Comparison of ENCODE assay signal across 7 mouse cellular contexts in the genomic region with DNA sequence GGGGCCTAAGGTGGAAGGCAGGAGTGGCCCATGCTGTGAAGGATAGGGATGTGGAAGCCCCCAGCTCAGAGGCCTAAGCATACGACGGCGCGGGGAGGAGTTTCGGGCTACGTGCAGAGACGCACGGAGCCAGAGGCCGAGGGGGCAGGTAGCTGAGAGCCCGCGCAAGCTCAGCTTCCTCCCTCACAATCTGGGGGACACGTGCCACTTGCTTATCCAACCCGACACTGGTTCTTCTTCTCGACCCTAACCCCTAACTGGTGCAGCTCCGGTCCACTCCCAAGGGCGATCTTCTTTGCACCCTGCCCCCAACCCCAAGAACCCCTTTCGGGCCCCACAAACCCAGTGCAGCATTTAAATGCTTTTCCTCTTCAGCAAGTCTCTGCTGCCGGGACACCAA. TPM values are rescaled to one million over a fixed set of nuclear protein-coding genes. Genes with fewer than 3 reads are reported as not detected.
A peak's percentile ranks its signal among the peaks of the same experiment; 100 is the strongest.
DNase-seq lines count a peak whose midpoint lies in the region; ATAC-seq lines count a peak whose summit lies in the region.

No protein-coding gene starts in this region.

- H3K27ac ChIP-seq in hindbrain, embryonic 16.5 days (ENCODE audit: low read depth, low read length), result peak overlapping the region; percentile 90

- peaks cover 24% of the 10 kb centered on the region for H3K4me1 ChIP-seq in hindbrain, embryonic 16.5 days (ENCODE audit: control insufficient read depth, insufficient read depth, low read depth, low read length)

- DNase-seq in T-cell, adult 2 months (ENCODE audit: low spot score), result peak; percentile 62
- DNase-seq in cerebellum, adult 9-11 months, result peak; percentile 87
- peak; percentile 71 to 73 for DNase-seq in frontal cortex, postnatal 10 days (ENCODE audit: low spot score in 2 of 2)
- peak; percentile 71 to 85 for DNase-seq in left cerebral cortex, postnatal 10 days (ENCODE audit: extremely low spot score in 1 of 2, low spot score in 2 of 2)
- DNase-seq in right cerebral cortex, postnatal 25 days, result peak; percentile 76

- H3K36me3 ChIP-seq in hindbrain, embryonic 16.5 days (ENCODE audit: control insufficient read depth, insufficient read depth, low read length), result peaks cover 25% of the 10 kb centered on the region

- H3K9me3 ChIP-seq in hindbrain, embryonic 16.5 days (ENCODE audit: control insufficient read depth, low read length), result no peaks in the 10 kb centered on the region

- intact Hi-C loops in left cerebral cortex, postnatal 10 days (cut with DNase I), result no loop called here

- WGBS in hindbrain, embryonic 16.5 days, result 0% methylated on average over 18 of the region's 18 CpGs

- peak overlapping the region; percentile 83 for H3K9ac ChIP-seq in hindbrain, embryonic 16.5 days (ENCODE audit: low read depth, low read length)

- peak overlapping the region; percentile 53 for H3K4me3 ChIP-seq in hindbrain, embryonic 16.5 days (ENCODE audit: low read length)

- ATAC-seq in hindbrain, embryonic 16.5 days, result peak; percentile 80
- peak; percentile 34 for ATAC-seq in megakaryocyte, adult 5-6 weeks (ENCODE audit: poor library complexity, severe bottlenecking)

- H3K4me2 ChIP-seq in hindbrain, embryonic 16.5 days (ENCODE audit: low read length), result peak overlapping the region; percentile 91

- no peaks in the 10 kb centered on the region for H3K27me3 ChIP-seq in hindbrain, embryonic 16.5 days (replicated peaks; ENCODE audit: control insufficient read depth, insufficient read depth, low read length)

RNA-seq across cellular contexts. Expression of a gene that starts 0.6 kb away (rescaled TPM):
- 544 and 601 TPM in 2 replicates for polyA plus RNA-seq in hindbrain, embryonic 16.5 days (2015; fragmentation: Nextera tagmentation; extraction: Ambion mirVana)
- total RNA-seq in left cerebral cortex, postnatal 10 days (2021), result 100 to 1,000 TPM; 512 to 527 TPM
- total RNA-seq in megakaryocyte, adult 5-6 weeks (2015), result 134 and 144 TPM in 2 replicates
- total RNA-seq in megakaryocyte, adult 5-6 weeks (2017), result 93.8 and 113 TPM in 2 replicates

RNA-seq across cellular contexts. Expression of a gene that starts 5.0 kb away (rescaled TPM):
- 9.2 and 10.3 TPM in 2 replicates for polyA plus RNA-seq in hindbrain, embryonic 16.5 days (2015; fragmentation: Nextera tagmentation; extraction: Ambion mirVana)
- total RNA-seq in left cerebral cortex, postnatal 10 days (2021), result 1 to 10 TPM; 4.4 to 5.3 TPM
- total RNA-seq in megakaryocyte, adult 5-6 weeks (2015), result 5.1 and 8.0 TPM in 2 replicates
- total RNA-seq in megakaryocyte, adult 5-6 weeks (2017), result 10.3 and 14.0 TPM in 2 replicates

RNA-seq across cellular contexts. Expression of a gene that starts 15.8 kb away (rescaled TPM):
- polyA plus RNA-seq in hindbrain, embryonic 16.5 days (2015; fragmentation: Nextera tagmentation; extraction: Ambion mirVana), result 220 and 232 TPM in 2 replicates
- total RNA-seq in left cerebral cortex, postnatal 10 days (2021), result 100 to 1,000 TPM; 194 to 200 TPM
- 31.8 and 32.7 TPM in 2 replicates for total RNA-seq in megakaryocyte, adult 5-6 weeks (2015)
- total RNA-seq in megakaryocyte, adult 5-6 weeks (2017), result 56.3 and 58.5 TPM in 2 replicates

RNA-seq across cellular contexts. Expression of a gene that starts 15.9 kb away (rescaled TPM):
- polyA plus RNA-seq in hindbrain, embryonic 16.5 days (2015; fragmentation: Nextera tagmentation; extraction: Ambion mirVana), result 34.2 and 38.5 TPM in 2 replicates
- total RNA-seq in left cerebral cortex, postnatal 10 days (2021), result 1 to 10 TPM; 2.8 to 4.4 TPM
- 160 and 180 TPM in 2 replicates for total RNA-seq in megakaryocyte, adult 5-6 weeks (2015)
- total RNA-seq in megakaryocyte, adult 5-6 weeks (2017), result 168 and 185 TPM in 2 replicates

RNA-seq across cellular contexts. Expression of a gene that starts 26.6 kb away (rescaled TPM):
- 1.0 and 1.1 TPM in 2 replicates for polyA plus RNA-seq in hindbrain, embryonic 16.5 days (2015; fragmentation: Nextera tagmentation; extraction: Ambion mirVana)
- under 1 TPM; 0.19 to 0.28 TPM for total RNA-seq in left cerebral cortex, postnatal 10 days (2021)
- total RNA-seq in megakaryocyte, adult 5-6 weeks (2015), result not detected in 2 replicates
- total RNA-seq in megakaryocyte, adult 5-6 weeks (2017), result not detected in 2 replicates

Comparison
In these comparisons a context has a peak if more than half of its experiments do, and no peak if none do; other contexts are left out.
1. Peak in every context shown above with its lines: DNase-seq, ATAC-seq, H3K4me3 ChIP-seq and H3K27ac ChIP-seq.